Mouse (Mus musculus): Measurements from ENCODE around the gene Dazap1.

GRCm38 (mm10) chr10:80320340-80320760 is 59.1 kb downstream of the Dazap1 start, which contains the start of gene 2310011J03Rik:
- TF ChIP-seq CTCF (IDR thresholded peaks at IDR 0.05; ENCODE audit: low read depth, low read length) (no peak), POLR2A (IDR thresholded peaks at IDR 0.05; ENCODE audit: extremely low read depth, insufficient read depth, low read length) (peak; percentile 61; the same call in 1 of the 2 replicates)

All from liver, adult 2 months (tissue).